Mouse (Mus musculus) olfactory bulb, adult 2 months (tissue): ENCODE results near the gene Kbtbd12.

Experiments
- CTCF ChIP-seq: fragments of 200-500 bp; IDR thresholded peaks from 2 replicates; pipeline ENCODE4 v1.5.1; 2012; ENCODE audit warnings: low read depth, mild to moderate bottlenecking, low read length, moderate library complexity; ENCODE audit not compliant: insufficient read depth
- POLR2A ChIP-seq: fragments of 200-500 bp; IDR thresholded peaks from 2 replicates; pipeline ENCODE4 v1.6.1; 2012; ENCODE audit warnings: mild to moderate bottlenecking, low read depth, low read length, moderate library complexity; ENCODE audit not compliant: insufficient read depth

- TF ChIP-seq CTCF (no peak), POLR2A (no peak)
These were observed 114.3 kb downstream of the Kbtbd12 start for GRCm38 (mm10) chr6:88523451-88523850.
